Mouse (Mus musculus) embryonic fibroblast, embryonic 13.5 days (primary cell): ENCODE data around the gene Crb1. TPM values are rescaled to one million over a fixed set of nuclear protein-coding genes. Genes with fewer than 3 reads are reported as not detected.

Experiments used
- H3K27ac ChIP-seq: 2 replicates; pipeline ENCODE4 v1.5.1; 2012; ENCODE audit warnings: low read length, control low read depth, inconsistent platforms; ENCODE audit not compliant: insufficient read depth
- H3K4me1 ChIP-seq: 2 replicates; pipeline ENCODE4 v1.6.1; 2011; ENCODE audit warnings: low read length; ENCODE audit not compliant: control insufficient read depth, insufficient read depth
- H3K4me3 ChIP-seq: 2 replicates; pipeline ENCODE4 v1.5.1; 2011; ENCODE audit warnings: mild to moderate bottlenecking, control low read depth, low read length; ENCODE audit not compliant: insufficient read depth
- CTCF ChIP-seq: IDR thresholded peaks from 2 replicates; pipeline ENCODE4 v1.5.1; 2011; ENCODE audit warnings: mild to moderate bottlenecking, control low read depth, low read length, moderate library complexity, borderline replicate concordance; ENCODE audit not compliant: insufficient read depth
- POLR2A ChIP-seq: IDR thresholded peaks from 2 replicates; pipeline ENCODE4 v1.6.1; 2011; ENCODE audit warnings: low read depth, mild to moderate bottlenecking, control low read depth, low read length, moderate library complexity
- polyA plus RNA-seq: library from polyadenylated mRNA; stranded (reverse); fragments of >200 nt; gene quantifications from 2 replicates; pipeline ENCODE4 v1.2.4, GENCODE M21; 2011; ENCODE audit warnings: low read depth; ENCODE audit not compliant: missing spikeins, insufficient read length

Gene Crb1
- polyA plus RNA-seq, 1 experiment: not detected

DNA sequence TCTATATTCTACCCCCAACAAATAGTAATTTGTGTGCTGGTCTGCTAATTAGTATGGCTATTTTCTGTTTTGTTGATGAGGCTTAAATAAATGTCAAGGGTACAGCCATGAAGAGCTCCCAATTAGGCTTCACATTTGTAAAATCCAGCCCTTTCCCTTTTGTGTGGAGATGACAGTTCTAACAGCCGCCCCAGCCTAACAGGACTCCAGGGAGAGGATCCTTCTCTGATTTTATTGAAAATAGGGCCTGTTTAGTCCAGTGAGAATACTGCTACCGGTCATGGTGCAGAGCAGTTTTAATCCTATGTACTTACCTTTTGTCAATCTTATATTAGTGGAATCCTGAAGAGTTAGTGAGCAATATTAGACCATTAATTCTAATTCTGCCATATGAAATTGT lies 223.9 kb downstream of the Crb1 start:
- Histone ChIP-seq H3K4me3 (no peak overlapping the region), H3K27ac (no peak overlapping the region), H3K4me1 (no peaks in the 10 kb centered on the region)
- TF ChIP-seq POLR2A (no peak), CTCF (no peak)

Other genes starting within 250 kb of the Crb1 start
- gene Zbtb41, start 45.2 kb upstream of the Crb1 start, polyA plus RNA-seq: 38.9 and 41.1 TPM in 2 replicates
- gene Aspm, start 77.7 kb upstream of the Crb1 start, polyA plus RNA-seq: 11.7 and 21.4 TPM in 2 replicates
- not detected in 2 replicates for gene F13b, start 124.6 kb upstream of the Crb1 start, polyA plus RNA-seq
- not detected in 2 replicates for gene Cfhr1, start 183.2 kb upstream of the Crb1 start, polyA plus RNA-seq